Mouse (Mus musculus): ENCODE measurements around the gene Slc22a4.
"Not testable (repeated sequence)": the region's sequence is repeated elsewhere in the genome, so short reads cannot be mapped to it uniquely, and the experiment has no call there.

DNA sequence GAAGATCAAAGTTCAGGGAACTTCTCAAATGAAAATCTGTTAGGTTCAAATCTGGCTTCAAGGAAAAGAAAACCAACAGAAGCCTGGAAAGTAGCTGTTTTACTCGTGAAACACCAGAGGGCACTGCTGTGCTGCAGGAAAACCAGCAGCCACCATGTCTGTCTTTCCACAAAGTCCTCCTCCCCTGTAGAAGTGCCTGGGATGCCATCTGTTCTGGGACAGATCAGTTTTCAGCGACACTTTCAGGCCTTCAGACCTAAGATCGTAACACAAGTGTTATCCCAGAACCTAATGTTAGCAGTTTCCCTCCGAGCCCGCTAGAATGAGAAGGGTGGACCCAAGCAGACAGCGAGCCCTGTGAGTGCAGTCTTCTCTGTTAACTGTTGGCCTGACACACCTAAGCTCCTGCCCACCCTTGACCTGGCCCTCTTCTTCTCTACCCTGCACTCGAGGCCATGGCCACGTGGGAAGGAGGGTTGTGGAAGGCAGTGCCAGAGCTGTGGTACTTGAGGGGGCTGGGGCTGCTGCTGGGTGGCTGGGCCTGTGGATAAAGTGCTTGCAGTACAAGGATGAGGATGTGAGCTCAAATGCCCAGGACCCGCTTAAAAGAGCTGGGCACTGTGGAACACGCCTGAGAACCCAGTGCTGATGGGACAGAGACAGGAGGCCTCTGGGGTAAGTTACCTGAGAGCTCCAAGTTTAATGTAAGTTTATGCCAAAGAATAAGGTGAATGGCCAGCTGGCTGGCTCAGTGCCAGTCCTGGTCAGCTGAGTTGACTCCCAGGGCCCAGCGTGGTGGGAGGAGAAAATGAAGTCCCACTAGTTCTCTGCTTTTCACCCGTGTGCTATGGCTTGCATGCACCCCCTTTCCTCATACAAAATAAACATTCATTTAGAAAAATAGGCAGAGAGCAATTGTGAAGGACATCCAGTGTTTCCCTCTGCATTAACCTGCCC is 24.9 kb downstream of the Slc22a4 start:
- peak; percentile 90 for TF ChIP-seq CTCF (IDR thresholded peaks at IDR 0.05; ENCODE audit: low read depth)
- not testable (repeated sequence) for TF ChIP-seq EP300 (optimal IDR thresholded peaks at IDR 0.05)
